Mouse (Mus musculus) C2C12 (cell line): ENCODE measurements around the gene Pard3. TPM values are rescaled to one million over a fixed set of nuclear protein-coding genes. Genes with fewer than 3 reads are reported as not detected.

Experiments used
- H3K27me3 ChIP-seq: one replicate; pipeline ENCODE4 v1.6.1; 2011; ENCODE audit not compliant: control insufficient read depth, insufficient read depth, insufficient read length
- H3K36me3 ChIP-seq: one replicate; pipeline ENCODE4 v1.6.1; 2011; ENCODE audit not compliant: control insufficient read depth, insufficient read depth
- H3K4me3 ChIP-seq: one replicate; pipeline ENCODE4 v1.5.1; 2011; ENCODE audit warnings: mild to moderate bottlenecking, control low read depth; ENCODE audit not compliant: poor library complexity, insufficient read depth, severe bottlenecking
- H3K79me2 ChIP-seq: one replicate; pipeline ENCODE4 v1.6.1; 2011; ENCODE audit not compliant: control insufficient read depth, insufficient read depth
- H3K79me3 ChIP-seq: one replicate; pipeline ENCODE4 v1.6.1; 2011; ENCODE audit warnings: low read depth, control low read depth
- H3ac ChIP-seq: one replicate; pipeline ENCODE3; 2011; ENCODE audit warnings: low read depth; ENCODE audit not compliant: control insufficient read depth, insufficient read length
- CEBPB ChIP-seq: IDR thresholded peaks from one replicate; pipeline ENCODE4 v1.6.1; 2011; ENCODE audit warnings: low read depth, mild to moderate bottlenecking, control low read depth, moderate library complexity
- CTCF ChIP-seq: IDR thresholded peaks from one replicate; pipeline ENCODE4 v1.5.1; 2011; ENCODE audit not compliant: control insufficient read depth, insufficient read depth, insufficient read length
- FOSL1 ChIP-seq: IDR thresholded peaks from one replicate; pipeline ENCODE4 v1.8.0; 2011; ENCODE audit warnings: mild to moderate bottlenecking, low read length; ENCODE audit not compliant: poor library complexity, insufficient read depth, severe bottlenecking
- MAX ChIP-seq: IDR thresholded peaks from one replicate; pipeline ENCODE4 v1.6.1; 2011; ENCODE audit warnings: mild to moderate bottlenecking, control low read depth
- MYOD1 ChIP-seq: IDR thresholded peaks from one replicate; pipeline ENCODE4 v1.6.1; 2011; ENCODE audit warnings: low read depth; ENCODE audit not compliant: control insufficient read depth, insufficient read length
- MYOG ChIP-seq: IDR thresholded peaks from one replicate; pipeline ENCODE4 v1.6.1; 2011; ENCODE audit not compliant: control insufficient read depth, insufficient read length; ENCODE audit errors: extremely low read depth
- USF1 ChIP-seq: IDR thresholded peaks from one replicate; pipeline ENCODE4 v1.6.1; 2011; ENCODE audit warnings: low read depth, mild to moderate bottlenecking, control low read depth, moderate library complexity
- polyA plus RNA-seq: library from polyadenylated mRNA; unstranded; fragments of >200 nt; fragmentation: generic; extraction: Trizol; gene quantifications from one replicate; pipeline ENCODE4 v1.2.1, GENCODE M21; 2012; ENCODE audit warnings: missing spikeins

The Pard3 gene
- polyA plus RNA-seq, 1 experiment, result 8.4 TPM

GRCm38 (mm10) chr8:127534789-127535188, 471.1 kb downstream of the Pard3 start:
- H3K27me3 ChIP-seq, result no peaks in the 10 kb centered on the region
- no peak for TF ChIP-seq USF1
- no peak for TF ChIP-seq CEBPB
- TF ChIP-seq MYOD1, result no peak
- no peak for TF ChIP-seq MYOG
- no peak for TF ChIP-seq MAX
- TF ChIP-seq FOSL1, result no peak
- H3K36me3 ChIP-seq, result no peaks in the 10 kb centered on the region
- H3K79me3 ChIP-seq, result no peaks in the 10 kb centered on the region
- no peaks in the 10 kb centered on the region for H3K79me2 ChIP-seq
- no peak overlapping the region for H3K4me3 ChIP-seq
- H3ac ChIP-seq, result no peak overlapping the region

- no peaks in the 10 kb centered on the region for H3K36me3 ChIP-seq
- no peak overlapping the region for H3K4me3 ChIP-seq
- no peaks in the 10 kb centered on the region for H3K79me2 ChIP-seq
- no peak overlapping the region for H3ac ChIP-seq
- no peaks in the 10 kb centered on the region for H3K79me3 ChIP-seq
- TF ChIP-seq USF1, result no peak
- no peak for TF ChIP-seq MYOG
- no peak for TF ChIP-seq MAX
- no peak for TF ChIP-seq CEBPB
- TF ChIP-seq FOSL1, result no peak
- TF ChIP-seq CTCF, result no peak
- no peak for TF ChIP-seq MYOD1
- H3K27me3 ChIP-seq, result no peaks in the 10 kb centered on the region
Measured at GRCm38 (mm10) chr8:127535192-127535845, 471.6 kb downstream of the Pard3 start.

GRCm38 (mm10) chr8:127535846-127536220, 472.1 kb downstream of the Pard3 start:
- no peaks in the 10 kb centered on the region for H3K79me3 ChIP-seq
- TF ChIP-seq MYOG, result no peak
- TF ChIP-seq CTCF, result no peak
- no peak for TF ChIP-seq USF1
- TF ChIP-seq MYOD1, result no peak
- no peak for TF ChIP-seq CEBPB
- no peak for TF ChIP-seq FOSL1
- no peak for TF ChIP-seq MAX
- no peak overlapping the region for H3ac ChIP-seq
- H3K79me2 ChIP-seq, result no peaks in the 10 kb centered on the region
- no peak overlapping the region for H3K4me3 ChIP-seq
- no peaks in the 10 kb centered on the region for H3K27me3 ChIP-seq
- no peaks in the 10 kb centered on the region for H3K36me3 ChIP-seq

GRCm38 (mm10) chr8:127539803-127540202, 476.1 kb downstream of the Pard3 start:
- Histone ChIP-seq H3K27me3 (no peaks in the 10 kb centered on the region), H3K79me3 (no peaks in the 10 kb centered on the region), H3K36me3 (no peaks in the 10 kb centered on the region), H3K4me3 (no peak overlapping the region), H3ac (no peak overlapping the region), H3K79me2 (no peaks in the 10 kb centered on the region)
- TF ChIP-seq USF1, result no peak
- TF ChIP-seq CEBPB, result no peak
- no peak for TF ChIP-seq FOSL1
- no peak for TF ChIP-seq MYOG

GRCm38 (mm10) chr8:127540273-127540672, 476.6 kb downstream of the Pard3 start:
- H3K79me2 ChIP-seq, result no peaks in the 10 kb centered on the region
- H3K4me3 ChIP-seq, result no peak overlapping the region
- no peak for TF ChIP-seq CTCF
- TF ChIP-seq MYOG, result no peak
- no peak for TF ChIP-seq MAX
- TF ChIP-seq USF1, result no peak
- TF ChIP-seq MYOD1, result no peak
- no peak for TF ChIP-seq CEBPB
- no peak for TF ChIP-seq FOSL1
- H3K27me3 ChIP-seq, result no peaks in the 10 kb centered on the region
- H3K36me3 ChIP-seq, result no peaks in the 10 kb centered on the region
- no peaks in the 10 kb centered on the region for H3K79me3 ChIP-seq
- no peak overlapping the region for H3ac ChIP-seq

- TF ChIP-seq MAX, result no peak
- no peak for TF ChIP-seq CTCF
- no peak for TF ChIP-seq CEBPB
- TF ChIP-seq MYOG, result no peak
- no peak for TF ChIP-seq FOSL1
- no peak for TF ChIP-seq USF1
- no peak for TF ChIP-seq MYOD1
- no peaks in the 10 kb centered on the region for H3K79me3 ChIP-seq
- H3K27me3 ChIP-seq, result no peaks in the 10 kb centered on the region
- H3K36me3 ChIP-seq, result no peaks in the 10 kb centered on the region
- no peak overlapping the region for H3K4me3 ChIP-seq
- H3K79me2 ChIP-seq, result no peaks in the 10 kb centered on the region
- no peak overlapping the region for H3ac ChIP-seq
Measured at GRCm38 (mm10) chr8:127542162-127542561, 478.5 kb downstream of the Pard3 start.
